Mouse (Mus musculus): Measurements from ENCODE around the gene Foxp2.

The Foxp2 gene

GRCm38 (mm10) chr6:14901183-14901970 lies at the start of gene Foxp2:
TSS of gene Foxp2 (plus strand) at chr6:14901349.
- DNase-seq (ENCODE audit: low read depth), result no peak

DNA sequence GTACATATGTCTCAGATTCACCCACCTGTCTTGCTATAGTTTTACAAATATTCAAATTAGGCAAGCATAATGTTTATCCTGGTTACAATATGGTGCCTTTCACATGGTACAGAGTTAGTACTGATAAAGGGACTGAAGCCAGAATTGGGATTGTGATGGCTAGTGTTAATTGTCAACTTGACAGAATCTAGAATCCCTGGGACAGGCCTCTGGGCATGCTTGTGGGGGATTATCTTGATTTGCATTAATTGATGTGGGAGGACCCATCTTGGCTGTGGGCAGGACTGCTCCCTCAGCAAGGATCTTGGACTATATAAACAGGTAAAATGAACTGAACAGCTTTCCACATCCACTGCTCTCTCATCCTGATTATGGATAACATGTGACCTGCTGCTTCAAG lies 15.9 kb upstream of the Foxp2 start:
- DNase-seq (ENCODE audit: low read depth), result no peak

GRCm38 (mm10) chr6:14897028-14897427 lies 4.1 kb upstream of the Foxp2 start:
- no peak for DNase-seq (ENCODE audit: low read depth)

DNA sequence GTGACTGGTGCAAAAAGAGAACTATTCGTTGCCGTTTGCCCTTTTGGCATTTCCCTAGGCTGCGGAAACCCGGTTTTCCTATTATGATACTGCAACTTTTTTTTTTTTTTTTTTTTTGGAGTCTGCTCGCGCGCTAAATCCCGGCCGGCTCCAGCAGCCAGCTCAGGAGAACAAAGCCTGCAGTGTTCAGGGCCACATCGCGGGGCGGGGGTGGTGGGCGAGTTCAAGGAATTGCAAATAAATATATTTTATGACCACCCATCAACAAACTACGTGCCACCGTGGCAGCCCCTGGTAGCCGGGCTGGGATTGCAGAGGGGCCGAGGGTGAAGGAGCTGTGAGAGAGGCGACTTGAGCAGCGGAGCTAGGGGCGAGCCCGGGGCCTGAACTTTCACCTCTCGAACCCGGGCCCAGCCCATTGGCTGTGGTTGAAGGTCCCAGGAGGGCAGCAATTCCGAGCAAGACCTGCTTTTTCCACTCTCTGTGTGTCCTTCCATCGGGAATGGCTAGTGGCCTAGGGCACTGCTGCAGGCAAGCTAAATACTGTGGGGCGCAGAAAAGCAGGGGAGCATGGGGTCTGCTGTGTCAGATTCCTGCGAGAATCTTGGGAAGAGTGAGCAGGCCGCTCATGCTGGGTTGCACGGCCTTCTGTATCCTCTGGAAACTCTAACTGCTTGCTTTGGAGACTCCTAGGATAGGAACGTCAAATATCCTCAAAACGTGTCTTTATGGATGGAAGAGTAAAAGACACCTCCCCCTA lies 2.9 kb upstream of the Foxp2 start:
- DNase-seq (ENCODE audit: low read depth), result no peak

DNA sequence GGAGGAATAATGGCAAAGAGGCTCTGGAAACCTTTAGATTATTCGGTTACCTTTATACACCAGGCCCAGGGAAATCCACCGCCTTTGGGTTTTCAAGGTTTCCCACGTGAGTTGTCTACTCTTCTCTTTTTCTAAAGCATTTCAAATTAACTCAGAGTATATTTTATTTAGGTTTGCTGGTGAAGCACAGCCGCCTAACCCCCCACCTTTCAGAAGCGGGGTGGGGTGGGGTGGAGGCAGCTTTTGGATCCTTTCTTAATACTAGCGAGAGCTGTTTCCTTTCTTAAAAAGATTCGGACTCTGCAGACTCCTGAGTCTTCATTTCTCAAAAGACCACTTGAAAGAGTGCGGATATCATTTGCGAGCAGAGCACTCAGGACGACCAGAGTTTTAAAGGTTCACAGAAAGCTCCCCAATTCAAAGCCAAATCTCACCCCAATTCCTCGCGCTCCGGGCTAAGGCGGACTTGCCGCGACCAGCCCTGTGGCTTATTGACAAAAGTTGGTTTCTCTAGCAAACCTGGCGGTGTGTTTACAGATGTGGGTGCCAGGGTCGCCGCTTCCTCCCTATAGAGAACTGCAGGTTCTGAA lies 2.0 kb upstream of the Foxp2 start:
- no peak for DNase-seq (ENCODE audit: low read depth)

DNA sequence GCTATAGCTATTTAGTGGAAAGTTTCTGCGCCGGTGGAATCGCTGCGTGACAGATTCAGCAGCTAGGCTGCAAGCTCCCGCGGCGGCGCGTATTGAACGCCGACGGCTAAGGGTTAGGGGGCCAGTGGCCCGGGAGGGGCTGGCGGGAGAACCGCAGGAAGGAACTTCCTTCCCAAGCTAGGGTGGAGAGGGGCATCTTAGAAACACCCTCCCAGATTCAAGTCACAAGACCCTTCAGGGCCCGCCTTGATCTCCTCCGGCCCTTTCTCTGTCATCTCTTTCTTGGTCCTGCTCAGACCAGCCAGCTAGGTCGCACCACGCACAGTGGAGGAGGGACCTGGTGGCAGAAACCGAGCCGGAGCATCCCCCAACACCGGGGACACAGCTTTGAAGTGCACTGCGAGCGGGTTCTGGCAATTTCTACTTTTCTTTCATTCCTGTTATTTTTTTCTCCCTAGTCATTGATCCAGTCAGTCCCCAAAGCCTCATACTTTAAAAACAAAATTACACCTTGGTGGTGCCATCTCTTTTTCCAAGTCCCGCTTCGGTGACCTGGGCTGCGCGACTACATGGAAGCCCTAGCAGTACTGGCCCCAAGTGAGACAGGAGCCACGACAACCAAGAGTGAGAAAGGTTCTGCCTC lies 1.1 kb upstream of the Foxp2 start:
- DNase-seq (ENCODE audit: low read depth), result no peak

DNA sequence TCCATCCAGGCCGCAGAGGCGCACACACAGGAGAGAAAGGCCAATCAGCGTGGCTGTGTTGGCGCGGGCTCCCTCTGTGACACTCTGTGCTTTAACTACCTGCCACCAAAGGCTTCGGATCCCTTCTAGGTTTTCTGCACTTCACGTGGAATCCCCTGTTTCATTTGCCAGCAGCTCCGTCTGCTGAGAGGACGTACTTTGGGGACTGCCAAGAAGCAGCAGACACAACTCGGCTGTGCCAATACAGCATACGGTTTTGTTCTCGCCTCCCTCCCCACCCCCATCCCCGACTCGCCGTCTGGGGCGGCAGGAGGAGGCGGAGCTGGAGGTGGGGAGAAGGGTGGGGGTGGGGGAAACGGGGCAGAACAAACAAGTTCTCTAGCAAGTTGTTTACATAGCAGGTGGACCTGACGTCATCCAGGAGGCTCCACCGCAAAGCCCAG lies 549 bp upstream of the Foxp2 start:
- DNase-seq (ENCODE audit: low read depth), result no peak

DNA sequence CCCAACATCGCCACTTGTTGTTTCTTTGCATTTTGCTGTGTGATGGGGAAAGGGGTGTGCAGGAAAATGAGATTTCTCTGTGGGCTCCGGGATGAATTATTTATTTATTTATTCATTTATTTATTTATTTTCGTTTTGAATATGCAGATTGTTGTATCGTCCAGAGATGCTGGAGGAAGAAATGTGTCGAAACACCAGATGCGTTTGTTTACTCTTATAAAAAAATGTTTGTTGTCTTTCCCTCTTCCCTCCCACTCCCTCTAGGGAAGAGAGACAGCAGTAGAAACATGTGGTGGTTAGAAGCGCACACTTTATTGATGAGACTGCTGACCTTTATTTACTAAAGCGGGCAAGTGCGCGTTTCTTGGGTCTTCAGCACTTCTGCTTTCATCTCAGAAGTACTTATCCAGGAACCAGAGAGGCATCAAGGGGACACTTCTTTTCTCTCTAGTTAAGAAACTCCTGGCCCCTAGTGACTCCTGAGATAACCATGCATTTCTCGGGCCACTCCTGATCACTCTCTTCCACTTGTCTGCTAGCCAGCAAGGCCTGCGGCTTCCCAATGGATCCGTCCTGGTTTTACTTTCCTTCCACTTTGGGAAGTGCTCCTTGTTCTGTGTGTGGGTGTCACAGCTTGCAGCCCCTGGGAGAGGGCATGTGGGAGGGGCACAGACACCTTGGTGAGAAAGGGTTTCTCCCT lies 972 bp downstream of the Foxp2 start:
- DNase-seq (ENCODE audit: low read depth), result no peak

DNA sequence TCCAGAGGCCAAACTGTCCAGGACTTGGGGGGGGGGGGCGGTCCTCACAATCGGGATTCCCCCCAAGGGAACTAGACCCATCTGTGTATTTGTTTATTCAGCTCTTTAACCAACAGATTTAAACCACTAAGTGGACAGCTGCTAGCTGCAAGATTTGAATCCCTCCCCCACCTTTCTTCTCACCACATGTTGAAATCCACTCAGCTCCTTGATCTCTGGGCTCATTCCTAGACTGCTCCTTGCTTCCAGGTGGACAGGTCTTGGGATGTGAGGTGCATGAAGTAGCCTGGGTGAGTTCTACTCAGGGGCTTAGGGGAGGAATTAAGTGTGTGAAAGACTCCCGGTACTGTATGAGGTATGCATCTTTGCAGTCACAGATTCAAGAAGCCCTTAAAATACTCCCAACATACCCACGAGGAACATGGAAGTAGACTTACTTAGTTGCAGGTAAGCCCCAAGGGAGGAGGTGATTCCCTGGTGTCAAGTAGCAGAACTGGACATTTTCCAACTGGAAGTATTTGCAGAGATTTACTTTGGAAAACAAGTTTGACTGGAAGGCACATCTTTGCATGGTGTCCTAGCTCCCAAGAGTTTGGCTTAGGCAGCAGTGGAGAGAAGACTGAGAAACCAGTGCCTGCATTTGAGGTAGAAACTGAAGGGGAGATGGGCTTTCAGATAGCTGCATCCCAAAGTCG lies 2.3 kb downstream of the Foxp2 start:
- no peak for DNase-seq (ENCODE audit: low read depth)

DNA sequence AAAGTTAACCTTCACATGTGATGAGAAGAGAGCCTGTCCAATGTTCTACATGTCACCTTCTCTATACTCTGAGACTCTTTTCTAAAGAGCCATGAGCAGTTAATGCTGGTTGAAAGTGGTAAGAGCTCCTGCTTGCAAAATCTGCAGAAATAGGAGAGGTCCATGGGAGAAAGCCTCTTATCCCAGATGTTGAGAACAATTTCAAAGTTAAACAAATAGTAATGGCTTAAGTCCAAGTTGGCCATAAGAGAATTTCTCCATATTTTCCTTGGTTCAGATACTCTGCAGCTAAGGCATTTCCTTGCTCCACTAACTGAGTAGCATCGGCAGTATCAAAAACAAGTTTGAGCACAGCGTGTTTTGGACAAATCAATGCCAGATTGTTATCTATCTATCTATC lies 13.9 kb downstream of the Foxp2 start:
- DNase-seq (ENCODE audit: low read depth), result no peak

DNA sequence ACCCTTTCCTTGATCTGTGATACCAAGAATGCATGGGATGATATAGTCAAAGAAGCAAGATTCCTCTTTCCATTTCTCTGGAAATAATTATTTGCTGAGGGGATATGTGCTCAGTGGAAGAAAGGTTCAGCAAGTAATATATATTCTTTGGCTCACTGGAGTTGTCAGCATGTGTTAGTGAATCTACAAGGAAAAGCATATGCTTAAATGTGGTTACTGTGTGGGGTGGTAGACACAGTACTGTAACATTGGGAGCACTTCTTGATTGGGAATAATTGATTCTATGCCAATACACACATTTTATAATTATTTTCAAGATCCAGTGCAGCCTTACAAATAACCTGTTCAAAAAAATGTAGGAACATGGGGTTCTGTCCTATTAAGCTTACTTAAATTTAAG lies 21.6 kb downstream of the Foxp2 start:
- no peak for DNase-seq (ENCODE audit: low read depth)

- DNase-seq (ENCODE audit: low read depth), result no peak
These were observed 23.9 kb downstream of the Foxp2 start for GRCm38 (mm10) chr6:14924976-14925489.

GRCm38 (mm10) chr6:14951060-14951459 lies 49.9 kb downstream of the Foxp2 start:
- DNase-seq (ENCODE audit: low read depth), result no peak

DNA sequence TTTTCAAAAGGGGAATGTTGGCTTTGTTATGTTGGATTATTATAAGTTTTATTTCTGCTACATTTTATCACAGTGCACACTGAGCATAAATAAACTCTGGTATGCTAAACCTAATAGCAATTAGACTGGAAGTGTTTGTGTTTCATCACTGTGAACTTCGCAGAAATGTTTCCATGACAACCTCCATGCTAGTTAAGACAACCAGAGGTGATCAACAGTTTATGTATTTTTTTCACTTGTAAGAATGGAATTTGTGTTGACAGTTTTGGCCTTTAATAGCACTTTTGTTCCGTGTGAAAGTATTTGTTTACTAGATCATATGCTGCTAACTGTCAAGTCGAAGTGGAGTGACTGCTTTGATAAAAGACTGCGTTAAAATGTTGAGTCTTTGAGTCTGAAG lies 51.6 kb downstream of the Foxp2 start:
- no peak for DNase-seq (ENCODE audit: low read depth)

DNA sequence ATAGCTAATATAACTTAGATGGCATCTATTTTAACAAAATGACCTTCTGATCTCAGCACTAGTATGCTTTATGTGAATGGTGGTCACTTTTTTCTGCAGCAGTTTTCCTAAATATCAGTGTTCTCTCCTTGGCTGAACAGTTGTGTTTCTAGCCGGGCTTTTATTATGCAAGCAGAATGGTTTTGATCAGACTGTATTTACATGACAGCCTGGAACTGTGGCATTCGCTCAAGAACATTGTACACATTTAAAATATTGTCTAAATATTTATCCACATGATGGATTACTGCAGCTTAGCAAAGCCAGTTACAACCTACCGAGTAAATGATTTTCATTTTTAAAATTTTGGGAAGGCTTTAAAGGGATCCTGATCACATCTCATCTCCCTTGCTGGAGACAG lies 75.9 kb downstream of the Foxp2 start:
- DNase-seq (ENCODE audit: low read depth), result no peak

DNA sequence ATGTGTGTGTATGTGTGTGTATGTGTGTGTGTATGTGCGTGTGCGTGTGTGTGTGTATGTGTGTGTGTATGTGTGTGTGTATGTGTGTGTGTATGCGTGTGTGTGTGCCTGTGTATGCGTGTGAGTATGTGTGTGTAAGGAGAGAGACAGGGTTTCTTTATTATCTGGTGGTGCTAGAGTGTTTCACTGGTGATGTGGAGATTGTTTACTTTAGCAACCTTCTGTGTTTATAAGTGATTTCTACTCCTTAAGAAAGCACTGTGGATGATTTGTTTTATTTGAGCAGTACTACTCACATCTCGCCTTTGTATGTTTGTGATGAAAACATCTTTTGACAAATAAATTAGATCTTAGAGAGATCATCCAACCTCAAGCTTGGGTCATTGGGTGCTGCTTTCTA lies 77.1 kb downstream of the Foxp2 start:
- DNase-seq (ENCODE audit: low read depth), result no peak

- DNase-seq (ENCODE audit: low read depth), result no peak
These were observed 107.0 kb downstream of the Foxp2 start for GRCm38 (mm10) chr6:15008113-15008512.

DNA sequence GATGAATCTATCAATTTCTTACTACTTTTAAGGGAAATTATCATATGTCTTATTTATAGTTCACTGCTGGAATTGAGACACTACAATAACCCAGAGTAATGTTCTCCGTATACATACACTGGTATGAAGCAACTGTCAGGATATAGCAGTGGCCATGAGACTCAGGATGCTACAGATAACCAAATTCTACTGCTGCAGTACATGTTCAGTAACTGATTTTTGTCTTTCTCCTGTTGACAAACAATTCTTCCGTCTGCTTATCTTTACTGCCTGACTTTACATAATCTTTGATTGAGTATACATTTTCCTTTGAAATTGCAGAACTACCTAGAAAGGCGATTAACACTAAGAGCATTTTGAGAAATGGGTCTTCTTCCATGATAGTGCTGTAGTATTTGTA lies 127.3 kb downstream of the Foxp2 start:
- no peak for DNase-seq (ENCODE audit: low read depth)

GRCm38 (mm10) chr6:15029446-15030125 lies 128.4 kb downstream of the Foxp2 start:
- DNase-seq (ENCODE audit: low read depth), result no peak

DNA sequence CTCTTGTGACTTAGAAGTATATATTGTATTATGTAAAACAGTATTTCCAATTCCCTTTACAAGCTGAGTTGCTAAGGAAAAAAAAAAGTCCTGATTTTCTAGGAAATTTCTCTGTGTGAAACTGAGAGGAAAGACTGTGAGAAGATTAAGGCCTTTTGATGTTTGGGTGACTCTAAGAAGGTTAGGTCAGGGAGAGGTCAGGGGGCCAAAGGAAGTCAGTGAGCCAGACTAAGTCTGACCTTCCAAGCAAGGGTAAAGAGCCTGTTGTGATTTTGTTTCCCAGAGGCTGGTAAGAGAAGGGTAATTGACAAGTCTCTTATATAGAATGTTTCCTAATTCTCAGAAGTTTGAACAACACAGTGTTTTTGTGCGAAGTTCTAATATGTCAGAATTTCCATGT lies 162.1 kb downstream of the Foxp2 start:
- DNase-seq (ENCODE audit: low read depth), result no peak

GRCm38 (mm10) chr6:15101548-15101947 lies 200.4 kb downstream of the Foxp2 start:
- no peak for DNase-seq (ENCODE audit: low read depth)

Data from NIH3T3 (cell line).